Mouse (Mus musculus) neural tube, embryonic 15.5 days (tissue): Measurements from ENCODE around the gene Ppp1r16b. TPM values are rescaled to one million over a fixed set of nuclear protein-coding genes. Genes with fewer than 3 reads are reported as not detected.

ENCODE experiments used
- ATAC-seq: fragments of 200-750 bp; cut with Nextera tagmentation; 2 replicates; pipeline ENCODE4 v1.8.0; 2017; ENCODE audit warnings: mild to moderate bottlenecking, moderate TSS enrichment, moderate library complexity; ENCODE audit not compliant: low FRiP score
- H3K27ac ChIP-seq: fragments of 300-500 bp; sonication (generic); replicated peaks from 2 replicates; pipeline ENCODE4 v1.5.1; 2015; ENCODE audit warnings: mild to moderate bottlenecking, inconsistent platforms
- H3K27me3 ChIP-seq: fragments of 300-500 bp; sonication (generic); replicated peaks from 2 replicates; pipeline ENCODE4 v1.6.1; 2015; ENCODE audit warnings: inconsistent platforms
- H3K36me3 ChIP-seq: fragments of 300-500 bp; sonication (generic); 2 replicates; pipeline ENCODE4 v1.6.1; 2015; ENCODE audit warnings: inconsistent platforms
- H3K4me1 ChIP-seq: fragments of 300-500 bp; sonication (generic); 2 replicates; pipeline ENCODE4 v1.6.1; 2015; ENCODE audit warnings: inconsistent platforms
- H3K4me2 ChIP-seq: fragments of 300-500 bp; sonication (generic); 2 replicates; pipeline ENCODE4 v1.6.1; 2015; ENCODE audit warnings: inconsistent platforms, mild to moderate bottlenecking, moderate library complexity
- H3K4me3 ChIP-seq: fragments of 300-500 bp; sonication (generic); replicated peaks from 2 replicates; pipeline ENCODE4 v1.5.1; 2015; ENCODE audit warnings: mild to moderate bottlenecking, inconsistent platforms
- H3K9ac ChIP-seq: fragments of 300-500 bp; sonication (generic); replicated peaks from 2 replicates; pipeline ENCODE4 v1.6.1; 2015; ENCODE audit warnings: mild to moderate bottlenecking, inconsistent platforms
- H3K9me3 ChIP-seq: fragments of 300-500 bp; sonication (generic); replicated peaks from 2 replicates; pipeline ENCODE4 v1.6.1; 2016; ENCODE audit warnings: inconsistent platforms
- WGBS: fragments of 180-500 bp; shearing (Covaris S2); methylation state at CpG from one replicate; pipeline ENCODE4 v1.1.7; 2015; ENCODE audit warnings: mixed read lengths; 5-methylcytosine and 5-hydroxymethylcytosine counted together
- polyA plus RNA-seq: library from polyadenylated mRNA; unstranded; fragments of >200 nt; fragmentation: Nextera tagmentation; extraction: Ambion mirVana; gene quantifications from 2 replicates; pipeline ENCODE4 v1.2.1, GENCODE M21; 2015

The Ppp1r16b gene
- polyA plus RNA-seq, 1 experiment from 2014 or later, result 26.6 TPM

DNA sequence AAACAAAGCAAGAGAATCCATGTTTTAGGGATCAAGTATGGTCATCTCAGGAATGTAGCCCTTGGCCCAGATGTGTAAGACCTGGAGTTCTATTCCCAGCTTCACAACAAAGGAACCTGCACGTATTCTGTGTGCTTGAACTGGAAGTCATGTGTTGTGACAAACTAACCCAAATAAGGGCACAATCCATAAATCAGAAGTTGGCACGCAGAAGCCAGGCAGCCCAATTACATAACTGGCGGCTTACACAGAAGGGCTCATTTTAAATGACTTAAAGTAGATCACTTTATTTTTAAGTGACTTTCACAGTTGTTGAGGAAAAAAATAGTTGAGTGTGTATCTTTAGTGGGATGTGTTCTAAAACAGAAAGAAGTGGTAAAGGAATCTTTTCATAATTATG, 21.4 kb upstream of the Ppp1r16b start:
- ATAC-seq, result no peak
- no peak overlapping the region for H3K4me3 ChIP-seq
- no peaks in the 10 kb centered on the region for H3K27me3 ChIP-seq
- no peaks in the 10 kb centered on the region for H3K4me1 ChIP-seq
- H3K9me3 ChIP-seq, result no peaks in the 10 kb centered on the region
- no peak overlapping the region for H3K9ac ChIP-seq
- H3K36me3 ChIP-seq, result peaks cover 12% of the 10 kb centered on the region
- no peak overlapping the region for H3K27ac ChIP-seq
- no peak overlapping the region for H3K4me2 ChIP-seq
- 86% methylated on average over 3 of the region's 3 CpGs for WGBS

DNA sequence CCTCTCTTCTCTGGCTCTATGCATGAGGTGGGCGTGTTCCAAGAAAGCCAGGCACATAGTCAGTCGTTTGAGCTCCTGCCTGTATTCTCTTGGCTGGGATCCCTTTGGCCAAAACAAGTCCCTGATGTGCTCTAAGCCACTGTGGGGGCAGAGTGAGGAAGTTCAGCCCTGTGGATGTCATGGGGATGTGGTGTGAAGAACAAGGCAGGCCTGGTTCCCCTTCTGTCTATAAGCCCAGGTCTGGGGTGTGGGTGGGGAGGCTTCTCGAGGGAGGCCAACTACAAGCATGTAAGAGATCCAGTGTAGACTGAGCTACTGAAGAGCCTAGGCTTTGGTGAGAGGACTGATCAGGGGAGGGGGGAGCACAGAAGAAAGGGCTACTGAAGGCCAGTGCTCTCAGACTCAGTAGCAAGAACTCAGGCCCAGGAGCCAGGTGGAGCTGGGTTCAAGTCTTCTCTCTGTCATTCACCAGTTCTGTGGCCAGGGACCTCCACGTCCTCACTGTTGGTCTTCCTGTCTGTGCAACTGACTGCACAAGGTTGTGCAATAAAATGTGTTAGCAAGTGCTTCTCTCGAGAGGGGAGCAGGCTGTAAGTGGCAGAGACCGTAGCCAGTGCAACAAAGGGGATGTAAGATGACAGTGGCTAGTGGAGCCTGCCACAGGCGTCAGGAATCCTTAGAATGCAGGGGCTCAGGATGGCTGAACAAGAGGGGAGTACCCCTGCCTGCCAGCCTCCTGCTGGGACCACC, 13.9 kb upstream of the Ppp1r16b start:
- no peak for ATAC-seq
- no peaks in the 10 kb centered on the region for H3K4me1 ChIP-seq
- H3K4me2 ChIP-seq, result no peak overlapping the region
- H3K27me3 ChIP-seq, result no peaks in the 10 kb centered on the region
- H3K9me3 ChIP-seq, result no peaks in the 10 kb centered on the region
- WGBS, result 55% methylated on average over 7 of the region's 7 CpGs
- H3K9ac ChIP-seq, result no peak overlapping the region
- H3K4me3 ChIP-seq, result no peak overlapping the region
- H3K36me3 ChIP-seq, result no peaks in the 10 kb centered on the region
- no peak overlapping the region for H3K27ac ChIP-seq

GRCm38 (mm10) chr2:158652985-158653384, 12.2 kb upstream of the Ppp1r16b start:
- H3K36me3 ChIP-seq, result no peaks in the 10 kb centered on the region
- no peak overlapping the region for H3K27ac ChIP-seq
- no peaks in the 10 kb centered on the region for H3K9me3 ChIP-seq
- H3K4me1 ChIP-seq, result no peaks in the 10 kb centered on the region
- peak; percentile 47; the same call in 1 of the 2 replicates for ATAC-seq
- no peak overlapping the region for H3K4me3 ChIP-seq
- no peak overlapping the region for H3K4me2 ChIP-seq
- WGBS, result 4% methylated on average over 4 of the region's 4 CpGs
- H3K9ac ChIP-seq, result no peak overlapping the region
- H3K27me3 ChIP-seq, result no peaks in the 10 kb centered on the region

DNA sequence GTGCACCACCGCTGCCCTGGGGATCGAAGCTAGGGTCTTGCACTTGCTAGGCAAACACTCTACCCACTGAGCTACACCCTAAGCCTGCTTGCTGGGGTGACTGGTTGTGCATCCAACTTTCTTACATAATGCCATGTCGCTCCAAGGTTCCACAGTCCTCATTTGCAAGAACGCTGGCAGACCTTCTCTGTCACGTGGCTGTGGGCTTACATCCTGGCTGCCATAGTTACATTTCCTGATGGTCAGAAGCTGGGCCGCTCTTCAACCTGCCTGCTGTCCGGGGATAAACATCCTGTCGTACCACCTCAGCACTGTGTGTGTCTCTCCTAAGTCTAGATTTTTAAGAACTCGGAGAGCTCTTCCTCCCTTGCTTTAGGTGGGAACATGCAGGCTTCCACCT, 10.5 kb upstream of the Ppp1r16b start:
- Histone ChIP-seq H3K9me3 (no peaks in the 10 kb centered on the region), H3K27me3 (no peaks in the 10 kb centered on the region), H3K27ac (no peak overlapping the region), H3K9ac (no peak overlapping the region), H3K4me3 (no peak overlapping the region), H3K4me1 (no peaks in the 10 kb centered on the region), H3K4me2 (no peak overlapping the region), H3K36me3 (no peaks in the 10 kb centered on the region)
- ATAC-seq, result no peak
- WGBS, result 85% methylated on average over 9 of the region's 9 CpGs

- no peak for ATAC-seq
- no peaks in the 10 kb centered on the region for H3K27me3 ChIP-seq
- H3K4me3 ChIP-seq, result no peak overlapping the region
- no peaks in the 10 kb centered on the region for H3K4me1 ChIP-seq
- 90% methylated on average over 4 of the region's 4 CpGs for WGBS
- H3K27ac ChIP-seq, result no peak overlapping the region
- no peak overlapping the region for H3K9ac ChIP-seq
- H3K4me2 ChIP-seq, result no peak overlapping the region
- H3K36me3 ChIP-seq, result no peaks in the 10 kb centered on the region
- no peaks in the 10 kb centered on the region for H3K9me3 ChIP-seq
These were observed 9.4 kb upstream of the Ppp1r16b start for GRCm38 (mm10) chr2:158655806-158656205.

- no peak overlapping the region for H3K4me3 ChIP-seq
- H3K9me3 ChIP-seq, result no peaks in the 10 kb centered on the region
- H3K9ac ChIP-seq, result no peak overlapping the region
- WGBS, result 50% methylated on average over 6 of the region's 6 CpGs
- no peak overlapping the region for H3K4me2 ChIP-seq
- ATAC-seq, result no peak
- H3K27ac ChIP-seq, result no peak overlapping the region; the same call in 1 of the 2 replicates
- no peaks in the 10 kb centered on the region for H3K4me1 ChIP-seq
- H3K27me3 ChIP-seq, result no peaks in the 10 kb centered on the region
- no peaks in the 10 kb centered on the region for H3K36me3 ChIP-seq
These were observed 6.4 kb upstream of the Ppp1r16b start for GRCm38 (mm10) chr2:158658822-158659221.

GRCm38 (mm10) chr2:158659346-158659745, 5.9 kb upstream of the Ppp1r16b start:
- H3K9me3 ChIP-seq, result no peaks in the 10 kb centered on the region
- H3K4me3 ChIP-seq, result no peak overlapping the region
- no peak overlapping the region for H3K4me2 ChIP-seq
- no peaks in the 10 kb centered on the region for H3K4me1 ChIP-seq
- no peaks in the 10 kb centered on the region for H3K36me3 ChIP-seq
- no peaks in the 10 kb centered on the region for H3K27me3 ChIP-seq
- no peak overlapping the region for H3K27ac ChIP-seq
- no peak overlapping the region for H3K9ac ChIP-seq
- no peak for ATAC-seq
- WGBS, result 80% methylated on average over 3 of the region's 3 CpGs

GRCm38 (mm10) chr2:158666071-158666800, 1.0 kb downstream of the Ppp1r16b start:
- no peak for ATAC-seq
- no peak overlapping the region for H3K9ac ChIP-seq
- peak overlapping the region; percentile 72 for H3K4me3 ChIP-seq
- H3K36me3 ChIP-seq, result no peaks in the 10 kb centered on the region
- peak overlapping the region; percentile 98 for H3K4me2 ChIP-seq
- H3K27ac ChIP-seq, result peak overlapping the region; percentile 83; the same call in 1 of the 2 replicates
- no peaks in the 10 kb centered on the region for H3K9me3 ChIP-seq
- WGBS, result 39% methylated on average over 13 of the region's 13 CpGs
- H3K4me1 ChIP-seq, result peaks cover 43% of the 10 kb centered on the region
- H3K27me3 ChIP-seq, result peaks cover 16% of the 10 kb centered on the region

- ATAC-seq, result peak; percentile 79
- H3K9me3 ChIP-seq, result no peaks in the 10 kb centered on the region
- no peaks in the 10 kb centered on the region for H3K36me3 ChIP-seq
- H3K9ac ChIP-seq, result peak overlapping the region; percentile 78
- under 1% methylated on average over 46 of the region's 47 CpGs for WGBS
- peak overlapping the region; percentile 98 for H3K4me2 ChIP-seq
- peaks cover 16% of the 10 kb centered on the region for H3K27me3 ChIP-seq
- H3K27ac ChIP-seq, result peak overlapping the region; percentile 83
- peaks cover 43% of the 10 kb centered on the region for H3K4me1 ChIP-seq
- peak overlapping the region; percentile 72 for H3K4me3 ChIP-seq
These were observed 1.9 kb downstream of the Ppp1r16b start for GRCm38 (mm10) chr2:158667022-158667670.

GRCm38 (mm10) chr2:158667671-158668432, 2.7 kb downstream of the Ppp1r16b start:
- Histone ChIP-seq H3K36me3 (no peaks in the 10 kb centered on the region), H3K9ac (peak overlapping the region; percentile 78), H3K4me3 (peak overlapping the region; percentile 72), H3K27ac (peak overlapping the region; percentile 83), H3K27me3 (peaks cover 16% of the 10 kb centered on the region), H3K9me3 (no peaks in the 10 kb centered on the region), H3K4me2 (peak overlapping the region; percentile 98), H3K4me1 (peaks cover 50% of the 10 kb centered on the region)
- under 1% methylated on average over 47 of the region's 54 CpGs for WGBS
- peak; percentile 57 for ATAC-seq

- peak; percentile 39 for ATAC-seq
- Histone ChIP-seq H3K4me2 (peak overlapping the region; percentile 98), H3K4me1 (peaks cover 56% of the 10 kb centered on the region), H3K9ac (peak overlapping the region; percentile 78), H3K9me3 (no peaks in the 10 kb centered on the region), H3K4me3 (peak overlapping the region; percentile 72), H3K36me3 (no peaks in the 10 kb centered on the region), H3K27ac (peak overlapping the region; percentile 83), H3K27me3 (peaks cover 16% of the 10 kb centered on the region)
- WGBS, result 12% methylated on average over 23 of the region's 23 CpGs
These were observed 3.3 kb downstream of the Ppp1r16b start for GRCm38 (mm10) chr2:158668433-158669010.
